Mouse (Mus musculus): ENCODE results near the gene Sema4b. TPM values are rescaled to one million over a fixed set of nuclear protein-coding genes. Genes with fewer than 3 reads are reported as not detected.

Sema4b gene
- total and polyA plus RNA-seq, 3 experiments = 1.5 to 9.4 (median 6.7) TPM

- Histone ChIP-seq H3K4me3 (replicated peaks in 1 of 3; ENCODE audit: low read depth in 2 of 3, low read length in 2 of 3, poor library complexity in 1 of 3) (no peak overlapping the region), H3K4me1 (ENCODE audit: control insufficient read depth in 1 of 2, insufficient read depth in 2 of 2) (peaks cover 18 to 58% of the 10 kb centered on the region in 2 experiments), H3K9ac (ENCODE audit: insufficient read depth, low read depth) (no peak overlapping the region), H3K9me3 (replicated peaks; ENCODE audit: low read length) (peaks cover 26% of the 10 kb centered on the region), H3K36me3 (replicated peaks in 1 of 2; ENCODE audit: control insufficient read depth in 1 of 2, insufficient read depth in 1 of 2, low read length in 1 of 2) (no peaks in the 10 kb centered on the region), H3K27ac (ENCODE audit: insufficient read depth, low read depth) (peak overlapping the region; percentile 47; the same call in 1 of the 2 replicates), H3K4me2 (ENCODE audit: insufficient read depth, low read depth, poor library complexity, severe bottlenecking) (no peak overlapping the region), H3K27me3 (replicated peaks) (peaks cover 5% of the 10 kb centered on the region), H3K79me2 (replicated peaks; ENCODE audit: control insufficient read depth, extremely low read depth, insufficient read depth, poor library complexity, severe bottlenecking) (no peaks in the 10 kb centered on the region)
- dilution Hi-C loops (cut with MboI; ENCODE audit: extremely low pct_ligation_motif_present, extremely low pct_unique_long_range_greater_than_20kb, low sequenced_read_pairs) (no loop called here), in situ Hi-C loops (cut with MboI; ENCODE audit: low pct_ligation_motif_present, low pct_unique_long_range_greater_than_20kb, low sequenced_read_pairs) (no loop called here)
- no peak for DNase-seq (ENCODE audit: extremely low read depth)
- TF ChIP-seq USF2 (conservative IDR thresholded peaks at IDR 0.05; ENCODE audit: low read depth, low read length) (no peak), MAFK (IDR thresholded peaks at IDR 0.05; ENCODE audit: insufficient replicate concordance, low read length) (peak; percentile 95), TBP (conservative IDR thresholded peaks at IDR 0.05; ENCODE audit: low read depth, low read length) (no peak), MYC (IDR thresholded peaks at IDR 0.05; ENCODE audit: low read depth, low read length) (no peak), JUN (IDR thresholded peaks at IDR 0.05; ENCODE audit: insufficient read depth, low read depth, low read length) (no peak)
Observed at GRCm38 (mm10) chr7:80179327-80179726, 7.3 kb upstream of the Sema4b start.

GRCm38 (mm10) chr7:80179790-80180189, 6.9 kb upstream of the Sema4b start:
- peak overlapping the region; percentile 76 for H3K27ac ChIP-seq (ENCODE audit: insufficient read depth, low read depth)
- H3K36me3 ChIP-seq (replicated peaks in 1 of 2; ENCODE audit: control insufficient read depth in 1 of 2, insufficient read depth in 1 of 2, low read length in 1 of 2) = no peaks in the 10 kb centered on the region
- H3K9me3 ChIP-seq (replicated peaks; ENCODE audit: low read length) = peaks cover 26% of the 10 kb centered on the region
- dilution Hi-C loops (cut with MboI; ENCODE audit: extremely low pct_ligation_motif_present, extremely low pct_unique_long_range_greater_than_20kb, low sequenced_read_pairs) = no loop called here
- no peaks in the 10 kb centered on the region for H3K79me2 ChIP-seq (replicated peaks; ENCODE audit: control insufficient read depth, extremely low read depth, insufficient read depth, poor library complexity, severe bottlenecking)
- peaks cover 2% of the 10 kb centered on the region for H3K27me3 ChIP-seq (replicated peaks)
- peak; percentile 93 for DNase-seq (ENCODE audit: extremely low read depth)
- in situ Hi-C loops (cut with MboI; ENCODE audit: low pct_ligation_motif_present, low pct_unique_long_range_greater_than_20kb, low sequenced_read_pairs) = no loop called here
- no peak overlapping the region for H3K9ac ChIP-seq (ENCODE audit: insufficient read depth, low read depth)
- no peak overlapping the region for H3K4me2 ChIP-seq (ENCODE audit: insufficient read depth, low read depth, poor library complexity, severe bottlenecking)
- no peak overlapping the region for H3K4me3 ChIP-seq (replicated peaks in 1 of 3; ENCODE audit: low read depth in 2 of 3, low read length in 2 of 3, poor library complexity in 1 of 3)
- H3K4me1 ChIP-seq (ENCODE audit: control insufficient read depth in 1 of 2, insufficient read depth in 2 of 2) = peaks cover 20 to 61% of the 10 kb centered on the region in 2 experiments
- TF ChIP-seq SMC3 (IDR thresholded peaks at IDR 0.05; ENCODE audit: low read depth, low read length) (no peak; the same call in none of the 2 replicates), RAD21 (IDR thresholded peaks at IDR 0.05; ENCODE audit: low read depth, low read length) (peak; percentile 8), GABPA (IDR thresholded peaks at IDR 0.05; ENCODE audit: insufficient replicate concordance, low read depth, low read length) (no peak), CHD2 (IDR thresholded peaks at IDR 0.05; ENCODE audit: low read length) (peak; percentile 91), CHD1 (IDR thresholded peaks at IDR 0.05; ENCODE audit: low read depth, low read length) (peak; percentile 95), KAT2A (IDR thresholded peaks at IDR 0.05; ENCODE audit: insufficient replicate concordance, low read length) (no peak), SIN3A (IDR thresholded peaks at IDR 0.05; ENCODE audit: low read length) (peak; percentile 89), MEF2A (IDR thresholded peaks at IDR 0.05; ENCODE audit: borderline replicate concordance, low read depth, low read length) (peak; percentile 95; the same call in 1 of the 2 replicates), ZNF384 (IDR thresholded peaks at IDR 0.05; ENCODE audit: low read depth, low read length) (peak; percentile 64), ETS1 (conservative IDR thresholded peaks at IDR 0.05; ENCODE audit: low read depth, low read length) (peak; percentile 91), ELF1 (IDR thresholded peaks at IDR 0.05; ENCODE audit: low read depth, low read length) (peak; percentile 51; the same call in 1 of the 2 replicates), USF2 (conservative IDR thresholded peaks at IDR 0.05; ENCODE audit: low read depth, low read length) (no peak), IRF4 (IDR thresholded peaks at IDR 0.05; ENCODE audit: low read depth, low read length) (peak; percentile 99), BHLHE40 (IDR thresholded peaks at IDR 0.05; ENCODE audit: low read depth, low read length) (peak; percentile 93), MXI1 (IDR thresholded peaks at IDR 0.05; ENCODE audit: low read depth, low read length) (peak; percentile 75; the same call in 1 of the 2 replicates), HCFC1 (IDR thresholded peaks at IDR 0.05; ENCODE audit: low read depth, low read length) (peak; percentile 23; the same call in 1 of the 2 replicates), NELFE (IDR thresholded peaks at IDR 0.05; ENCODE audit: low read depth, low read length) (peak; percentile 24; the same call in 1 of the 2 replicates), NRF1 (IDR thresholded peaks at IDR 0.05; ENCODE audit: low read depth, low read length) (no peak), TCF12 (IDR thresholded peaks at IDR 0.05; ENCODE audit: low read depth, low read length) (peak; percentile 98), MAZ (IDR thresholded peaks at IDR 0.05; ENCODE audit: low read depth, low read length) (peak; percentile 91), CTCF (conservative IDR thresholded peaks at IDR 0.05 in 1 of 2, IDR thresholded peaks at IDR 0.05 in 1 of 2; ENCODE audit: low read depth in 2 of 2, low read length in 2 of 2) (no peak), ZMIZ1 (IDR thresholded peaks at IDR 0.05; ENCODE audit: low read depth, low read length) (0 out of 2 replicates have a peak, but pooled peaks have one; percentile 44), JUN (IDR thresholded peaks at IDR 0.05; ENCODE audit: insufficient read depth, low read depth, low read length) (peak; percentile 66; the same call in 1 of the 2 replicates), JUND (conservative IDR thresholded peaks at IDR 0.05; ENCODE audit: low read depth, low read length) (peak; percentile 60), MYC (IDR thresholded peaks at IDR 0.05; ENCODE audit: low read depth, low read length) (peak; percentile 91), MAFK (IDR thresholded peaks at IDR 0.05; ENCODE audit: insufficient replicate concordance, low read length) (peak; percentile 94), USF1 (IDR thresholded peaks at IDR 0.05; ENCODE audit: low read depth, low read length) (no peak), TBP (conservative IDR thresholded peaks at IDR 0.05; ENCODE audit: low read depth, low read length) (peak; percentile 78; the same call in 1 of the 2 replicates), ZKSCAN1 (IDR thresholded peaks at IDR 0.05; ENCODE audit: borderline replicate concordance, low read depth, low read length) (no peak), EP300 (IDR thresholded peaks at IDR 0.05; ENCODE audit: low read length) (peak; percentile 99), MAX (IDR thresholded peaks at IDR 0.05; ENCODE audit: low read length) (peak; percentile 93)
